Mouse (Mus musculus) T-cell, adult 2 months (primary cell): ENCODE results near the gene Zfp846.

ENCODE experiments used
- DNase-seq: peaks from one replicate; pipeline ENCODE4 v3.0.0; 2022; ENCODE audit warnings: low spot score

Zfp846 gene

DNA sequence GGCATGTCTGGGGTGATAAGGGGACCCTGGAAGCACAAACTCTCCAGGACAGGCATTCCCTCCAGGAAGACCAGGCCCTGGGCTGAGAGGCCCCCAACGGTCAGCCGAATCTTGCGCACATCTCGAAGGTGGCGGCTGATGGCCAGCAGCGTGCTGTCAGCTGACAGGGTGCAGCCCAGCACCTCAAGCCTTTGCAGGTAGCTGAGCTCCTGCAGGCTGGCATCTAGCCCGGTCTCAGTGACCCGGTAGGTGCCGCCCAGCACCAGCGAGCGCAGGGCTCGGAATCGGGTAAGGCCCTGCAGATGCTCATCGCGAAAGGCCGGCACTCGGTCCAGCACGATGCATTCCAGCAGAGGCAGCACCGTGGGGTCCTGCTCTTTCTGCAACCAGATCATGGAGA lies 57.5 kb downstream of the Zfp846 start:
- DNase-seq = no peak

DNA sequence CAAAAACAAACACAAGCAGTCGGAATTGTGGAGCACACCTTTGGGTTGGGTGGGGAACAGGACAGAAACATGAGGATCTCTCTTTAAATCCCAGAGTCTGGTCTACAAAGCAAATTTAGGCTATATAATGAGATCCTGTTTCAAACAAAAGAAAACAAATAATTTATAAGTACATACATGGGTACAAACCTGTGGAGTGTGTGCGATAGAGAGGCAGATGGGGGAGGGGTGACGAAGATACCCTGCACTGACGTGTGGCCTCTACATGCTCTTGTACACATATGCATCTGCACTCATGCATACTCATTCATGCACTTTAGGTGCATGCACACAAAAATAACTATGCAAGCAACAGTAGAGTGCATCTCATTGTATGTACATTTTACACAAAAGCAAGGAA lies 58.4 kb downstream of the Zfp846 start:
- DNase-seq = no peak

DNA sequence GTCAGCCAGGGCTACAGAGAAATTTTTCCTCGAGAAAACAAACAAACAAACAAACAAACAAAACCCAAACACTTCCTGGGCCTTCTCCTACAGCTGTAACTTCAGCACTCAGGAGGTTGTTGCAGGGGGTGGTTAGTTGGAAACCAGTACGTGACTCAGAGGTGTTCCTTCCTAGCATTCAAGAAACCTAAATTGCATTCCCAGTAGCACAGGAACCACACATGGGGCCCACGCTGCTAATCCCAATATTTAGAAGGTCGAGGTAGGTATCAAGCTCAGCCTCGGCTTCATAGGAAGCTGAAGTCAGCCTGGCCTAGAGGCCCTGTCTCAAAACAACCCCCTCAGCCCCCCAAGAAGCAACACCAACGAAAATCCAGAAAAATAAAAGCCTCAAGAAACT lies 60.4 kb downstream of the Zfp846 start:
- DNase-seq = no peak

DNA sequence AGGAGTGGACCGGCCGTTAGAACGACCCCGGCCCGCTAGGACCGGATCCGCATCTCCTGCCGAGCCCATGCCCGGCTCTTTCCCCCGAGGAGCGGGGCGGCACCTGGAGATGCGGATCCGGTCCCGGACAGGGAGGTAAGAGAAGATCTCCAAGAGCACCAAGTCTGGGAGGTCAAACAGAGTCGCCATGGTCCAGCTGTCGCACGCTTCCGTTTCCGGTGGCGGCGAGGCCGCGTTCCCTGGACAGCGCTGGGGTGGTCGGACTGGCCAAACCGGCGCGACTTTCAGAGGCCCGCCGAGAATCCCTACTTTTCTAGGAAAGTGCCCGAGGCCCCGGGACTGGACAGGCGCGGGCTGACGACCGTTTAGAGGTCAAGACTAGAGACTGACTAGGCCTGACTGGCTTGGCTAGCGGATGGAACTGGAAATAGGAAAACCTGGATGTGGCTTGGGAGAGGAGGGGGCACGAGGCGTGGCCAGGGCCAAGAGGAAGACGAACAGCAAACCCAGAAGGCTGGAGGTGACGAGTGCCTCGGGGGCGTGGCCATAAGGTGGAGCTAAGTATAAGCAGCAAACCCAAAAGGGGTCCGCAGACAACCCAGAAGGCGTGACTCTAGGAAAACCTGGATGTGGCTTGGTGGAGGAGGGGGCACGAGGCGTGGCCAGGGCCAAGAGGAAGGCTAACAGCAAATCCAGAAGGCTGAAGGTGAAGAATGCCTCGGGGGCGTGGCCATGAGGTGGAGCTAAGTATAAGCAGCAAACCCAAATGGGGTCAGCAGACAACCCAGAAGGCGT lies 61.2 kb downstream of the Zfp846 start, which contains the start of gene Ubl5:
Ubl5 (plus strand) TSS at position 778 of the 795 bp plus-strand sequence.
- peak; percentile 42 for DNase-seq

DNA sequence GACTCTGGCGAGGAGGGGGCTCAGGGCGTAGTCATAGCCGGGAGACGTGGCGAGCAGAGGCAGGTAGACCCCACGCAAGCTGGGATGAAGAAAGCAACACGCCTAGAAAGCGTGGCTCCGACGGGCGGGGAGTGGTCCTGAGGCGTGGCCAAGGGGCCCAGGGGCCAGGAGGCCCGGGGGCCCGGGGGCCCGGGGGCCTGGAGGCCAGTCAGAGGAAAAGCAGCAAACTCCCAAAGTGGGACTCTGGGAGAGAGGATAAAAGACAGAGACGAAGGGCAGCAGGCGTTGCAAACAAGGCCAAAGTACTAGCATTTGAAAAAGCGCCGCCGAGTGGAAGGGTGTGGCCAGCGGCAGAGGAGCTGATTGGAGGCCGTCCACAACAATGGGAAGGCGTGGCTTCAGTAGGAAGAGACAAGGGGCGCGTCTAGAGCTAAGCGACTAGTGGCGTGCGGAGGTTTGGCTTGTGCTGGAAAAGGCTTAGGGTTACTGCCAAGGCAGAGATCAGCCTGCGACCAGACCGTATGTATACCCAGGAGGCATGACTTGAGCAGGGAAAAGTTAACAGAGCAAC lies 61.9 kb downstream of the Zfp846 start:
- peak; percentile 90 for DNase-seq

DNA sequence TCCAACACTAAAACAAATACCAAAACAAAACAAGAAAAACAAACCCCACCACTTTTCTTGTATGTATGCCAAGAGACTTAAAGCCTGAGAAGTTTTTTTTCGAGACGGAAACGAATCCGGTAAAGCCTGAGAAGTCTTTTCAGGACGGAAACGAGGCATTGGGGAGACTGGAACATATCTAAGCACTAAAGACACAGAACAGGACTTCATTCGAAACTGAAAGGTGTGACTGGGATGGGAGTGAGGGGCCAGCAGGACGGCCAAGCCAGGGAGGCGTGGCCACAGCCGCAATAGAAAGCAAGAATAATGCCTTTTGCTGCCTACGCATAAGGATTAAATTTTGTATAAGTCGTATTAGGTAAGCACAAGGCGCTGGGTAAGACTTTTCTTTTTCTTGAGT lies 62.7 kb downstream of the Zfp846 start:
- no peak for DNase-seq

GRCm38 (mm10) chr9:20644360-20645081 lies 63.4 kb downstream of the Zfp846 start, which contains the start of gene Fbxl12:
Gene Fbxl12, minus strand, starts transcription at chr9:20644767.
- peak; percentile 86 for DNase-seq

GRCm38 (mm10) chr9:20645121-20645520 lies 64.0 kb downstream of the Zfp846 start:
- DNase-seq = peak; percentile 88

DNA sequence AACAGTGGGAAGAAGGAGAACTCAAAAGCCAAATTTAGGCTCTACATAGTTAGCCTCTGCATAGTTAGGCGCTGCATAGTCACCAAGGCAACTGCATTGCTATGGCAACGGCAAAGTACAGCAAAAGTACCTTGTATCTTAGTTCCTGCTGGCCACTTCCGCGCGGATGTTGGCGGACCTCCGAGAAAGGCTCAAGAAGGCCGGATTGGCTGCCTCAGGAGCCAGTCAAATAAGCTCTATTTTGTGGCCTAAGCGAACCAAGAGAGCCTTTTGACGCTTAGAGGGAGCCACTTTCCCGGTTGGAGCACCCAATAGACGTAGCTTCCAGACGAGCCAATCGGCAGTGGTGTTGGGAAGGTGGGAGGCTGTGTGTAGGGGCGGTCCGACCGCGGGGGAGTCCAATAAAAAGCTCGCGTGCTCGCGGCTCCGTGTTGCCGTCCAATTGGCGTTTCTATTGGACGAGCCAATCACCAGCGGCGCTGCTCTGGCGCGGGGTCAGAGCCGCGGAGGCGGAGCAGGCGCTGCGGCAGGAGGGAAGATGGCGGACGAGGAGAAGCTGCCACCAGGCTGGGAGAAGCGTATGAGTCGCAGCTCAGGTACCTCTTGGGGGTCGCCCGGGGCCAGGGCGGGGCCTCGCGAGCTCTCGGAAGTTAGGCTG lies 70.6 kb downstream of the Zfp846 start, which contains the start of gene Pin1:
Pin1 (plus strand) TSS at position 494 of the 658 bp plus-strand sequence.
- peak; percentile 99 for DNase-seq

- DNase-seq = no peak
These were observed 71.2 kb downstream of the Zfp846 start for GRCm38 (mm10) chr9:20652260-20652658.

GRCm38 (mm10) chr9:20653859-20654258 lies 72.8 kb downstream of the Zfp846 start:
- no peak for DNase-seq
